ENCODE assay signal across 11 mouse cellular contexts in the genomic region with DNA sequence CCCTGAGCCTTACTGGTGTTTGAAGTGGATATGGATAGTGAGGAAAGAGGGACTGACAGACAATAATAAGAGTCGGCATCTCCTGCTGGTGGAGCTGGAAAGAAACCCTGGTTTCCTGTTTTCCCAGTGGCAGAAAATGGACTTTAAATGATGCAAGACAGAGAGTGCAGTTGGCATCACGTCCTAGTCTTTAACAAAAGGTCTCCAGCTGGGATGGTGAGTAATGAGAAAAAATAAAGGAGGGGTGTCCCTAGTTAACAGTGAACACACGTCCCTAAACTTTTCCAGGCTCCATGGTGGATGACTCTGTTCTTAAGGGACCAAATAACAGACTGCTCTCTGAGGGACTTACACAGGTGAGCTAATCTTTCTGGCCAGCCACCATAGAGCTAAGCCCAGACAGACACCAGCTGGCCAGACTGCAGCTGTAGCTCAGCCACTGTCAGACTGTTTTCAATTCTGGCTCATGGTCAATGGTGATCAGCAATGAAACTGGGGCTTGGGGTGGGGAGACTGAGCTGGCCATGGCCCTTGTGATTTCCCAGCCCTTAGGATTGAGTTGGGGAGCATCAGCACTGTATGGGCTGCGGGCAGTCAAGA. TPM values are rescaled to one million over a fixed set of nuclear protein-coding genes. Genes with fewer than 3 reads are reported as not detected.
DNase-seq lines count a peak whose midpoint lies in the region; ATAC-seq and TF ChIP-seq lines count a peak whose summit lies in the region.
"Had no signal": no experiment of that assay in that cellular context is flagged by ENCODE, and none has a peak within 500 bp of the region (broad histone marks: within the 10 kb centered on the region; RNA-seq: fewer than 3 reads in every experiment).

No protein-coding gene starts in this region.

- H3K9ac ChIP-seq in hindbrain, embryonic 11.5 days (ENCODE audit: low read depth, low read length) = no peak overlapping the region
- H3K9ac ChIP-seq in forebrain, postnatal 0 days = no peak overlapping the region
- H3K9ac ChIP-seq in neural tube, embryonic 12.5 days = no peak overlapping the region
- H3K9ac ChIP-seq: liver, embryonic 14.5 days had no signal

- peak; percentile 5 for DNase-seq in embryo, embryonic 10.5 days (ENCODE audit: low spot score)
- DNase-seq in embryo, embryonic 10 days (ENCODE audit: low spot score) = no peak
- peak; percentile 28 for DNase-seq in hindbrain, embryonic 11.5 days (ENCODE audit: low spot score)
- DNase-seq in hindbrain, embryonic 10.5 days (ENCODE audit: low spot score) = no peak
- DNase-seq in forebrain, postnatal 0 days = peak; percentile 21
- no peak for DNase-seq in cerebellum, adult 11 months
- no peak for DNase-seq in right cerebral cortex, adult 18-20 months

- H3K4me1 ChIP-seq in hindbrain, embryonic 11.5 days (replicated peaks; ENCODE audit: control insufficient read depth, insufficient read depth, low read length) = peaks cover 3% of the 10 kb centered on the region; the same call in 1 of the 2 replicates
- peaks cover 16% of the 10 kb centered on the region for H3K4me1 ChIP-seq in hindbrain, embryonic 10.5 days (replicated peaks)
- H3K4me1 ChIP-seq in forebrain, postnatal 0 days (ENCODE audit: insufficient read depth) = no peaks in the 10 kb centered on the region
- H3K4me1 ChIP-seq in neural tube, embryonic 12.5 days = peaks cover 14% of the 10 kb centered on the region

- no peak overlapping the region for H3K4me3 ChIP-seq in hindbrain, embryonic 11.5 days (ENCODE audit: low read depth, low read length)
- H3K4me3 ChIP-seq in hindbrain, embryonic 10.5 days = no peak overlapping the region; the same call in 1 of the 2 replicates
- no peak overlapping the region for H3K4me3 ChIP-seq in forebrain, postnatal 0 days (ENCODE audit: low read depth, low read length)
- no peak overlapping the region for H3K4me3 ChIP-seq in neural tube, embryonic 12.5 days

- peak; percentile 45 for ATAC-seq in hindbrain, embryonic 11.5 days (ENCODE audit: low FRiP score)
- ATAC-seq in forebrain, postnatal 0 days = peak; percentile 43
- ATAC-seq in neural tube, embryonic 12.5 days (ENCODE audit: low FRiP score, low read depth) = peak; percentile 49; the same call in 1 of the 2 replicates

- TF ChIP-seq CTCF in forebrain, postnatal 0 days (IDR thresholded peaks at IDR 0.05; ENCODE audit: low read depth) = no peak

- no peaks in the 10 kb centered on the region for H3K36me3 ChIP-seq in hindbrain, embryonic 11.5 days (ENCODE audit: control insufficient read depth, insufficient read depth, low read length)
- H3K36me3 ChIP-seq in hindbrain, embryonic 10.5 days = no peaks in the 10 kb centered on the region
- H3K36me3 ChIP-seq in forebrain, postnatal 0 days (ENCODE audit: insufficient read depth) = no peaks in the 10 kb centered on the region
- H3K36me3 ChIP-seq in neural tube, embryonic 12.5 days = no peaks in the 10 kb centered on the region
- H3K36me3 ChIP-seq: G1E had no signal

- WGBS in hindbrain, embryonic 11.5 days = 43% methylated on average over 4 of the region's 4 CpGs
- WGBS in hindbrain, embryonic 10.5 days = 52% methylated on average over 4 of the region's 4 CpGs
- WGBS in forebrain, postnatal 0 days = 29% methylated on average over 4 of the region's 4 CpGs
- WGBS in neural tube, embryonic 12.5 days = 28% methylated on average over 4 of the region's 4 CpGs

- H3K4me2 ChIP-seq in hindbrain, embryonic 11.5 days (replicated peaks; ENCODE audit: low read depth, low read length) = no peak overlapping the region
- H3K4me2 ChIP-seq in forebrain, postnatal 0 days (ENCODE audit: low read depth) = no peak overlapping the region
- peak overlapping the region; percentile 20; the same call in 1 of the 2 replicates for H3K4me2 ChIP-seq in neural tube, embryonic 12.5 days (replicated peaks)

- peaks cover 65% of the 10 kb centered on the region for H3K27me3 ChIP-seq in hindbrain, embryonic 11.5 days (ENCODE audit: control insufficient read depth, insufficient read depth, low read length)
- H3K27me3 ChIP-seq in hindbrain, embryonic 10.5 days (ENCODE audit: insufficient read depth, poor library complexity, severe bottlenecking) = peaks cover 96% of the 10 kb centered on the region
- H3K27me3 ChIP-seq in forebrain, postnatal 0 days (ENCODE audit: insufficient read depth, low read length) = no peaks in the 10 kb centered on the region
- peaks cover 83% of the 10 kb centered on the region for H3K27me3 ChIP-seq in neural tube, embryonic 12.5 days (replicated peaks)

- H3K9me3 ChIP-seq in hindbrain, embryonic 11.5 days (ENCODE audit: control insufficient read depth, low read length) = no peaks in the 10 kb centered on the region
- no peaks in the 10 kb centered on the region for H3K9me3 ChIP-seq in hindbrain, embryonic 10.5 days
- H3K9me3 ChIP-seq in forebrain, postnatal 0 days (ENCODE audit: low read length) = no peaks in the 10 kb centered on the region
- H3K9me3 ChIP-seq in neural tube, embryonic 12.5 days = no peaks in the 10 kb centered on the region
- H3K9me3 ChIP-seq: G1E had no signal

- no peak overlapping the region for H3K27ac ChIP-seq in hindbrain, embryonic 11.5 days (ENCODE audit: low read depth, low read length)
- no peak overlapping the region for H3K27ac ChIP-seq in hindbrain, embryonic 10.5 days
- peak overlapping the region; percentile 15; the same call in 1 of the 2 replicates for H3K27ac ChIP-seq in forebrain, postnatal 0 days (ENCODE audit: low read depth, low read length)
- H3K27ac ChIP-seq in neural tube, embryonic 12.5 days = no peak overlapping the region
- H3K27ac ChIP-seq: kidney, postnatal 0 days; liver, embryonic 14.5 days had no signal

RNA-seq across cellular contexts. Expression of a gene that starts 13.4 kb away (rescaled TPM):
- 0.70 TPM in 1 of 2 replicates, not detected in the other for polyA plus RNA-seq in hindbrain, embryonic 11.5 days (2014; fragmentation: Nextera tagmentation; extraction: Ambion mirVana)
- polyA plus RNA-seq in hindbrain, embryonic 10.5 days (2016; fragmentation: Nextera tagmentation; extraction: Ambion mirVana) = 0.44 TPM in 1 of 2 replicates, not detected in the other
- total RNA-seq in forebrain, postnatal 0 days (2014; rRNA removed) = 1.2 TPM in 1 of 2 replicates, not detected in the other
- polyA plus RNA-seq in forebrain, postnatal 0 days (2015; fragmentation: Nextera tagmentation; extraction: Ambion mirVana) = not detected in 2 replicates
- 0.67 and 3.0 TPM in 2 replicates for polyA plus RNA-seq in neural tube, embryonic 12.5 days (2016; fragmentation: Nextera tagmentation; extraction: Ambion mirVana)
- total RNA-seq: G1E had no signal
- polyA plus RNA-seq: G1E; kidney, postnatal 0 days had no signal

RNA-seq across cellular contexts. Expression of a gene that starts 45.7 kb away (rescaled TPM):
- polyA plus RNA-seq in hindbrain, embryonic 11.5 days (2014; fragmentation: Nextera tagmentation; extraction: Ambion mirVana) = 38.3 and 40.9 TPM in 2 replicates
- 32.1 and 35.2 TPM in 2 replicates for polyA plus RNA-seq in hindbrain, embryonic 10.5 days (2016; fragmentation: Nextera tagmentation; extraction: Ambion mirVana)
- total RNA-seq in forebrain, postnatal 0 days (2014; rRNA removed) = 55.9 and 58.9 TPM in 2 replicates
- polyA plus RNA-seq in forebrain, postnatal 0 days (2015; fragmentation: Nextera tagmentation; extraction: Ambion mirVana) = 25.0 and 28.3 TPM in 2 replicates
- 34.0 and 42.6 TPM in 2 replicates for polyA plus RNA-seq in neural tube, embryonic 12.5 days (2016; fragmentation: Nextera tagmentation; extraction: Ambion mirVana)

RNA-seq across cellular contexts. Expression of a gene that starts 46.9 kb away (rescaled TPM):
- 12.9 and 17.1 TPM in 2 replicates for polyA plus RNA-seq in hindbrain, embryonic 11.5 days (2014; fragmentation: Nextera tagmentation; extraction: Ambion mirVana)
- polyA plus RNA-seq in hindbrain, embryonic 10.5 days (2016; fragmentation: Nextera tagmentation; extraction: Ambion mirVana) = 15.7 and 17.4 TPM in 2 replicates
- 0.92 and 2.0 TPM in 2 replicates for total RNA-seq in forebrain, postnatal 0 days (2014; rRNA removed)
- 1.0 and 1.1 TPM in 2 replicates for polyA plus RNA-seq in forebrain, postnatal 0 days (2015; fragmentation: Nextera tagmentation; extraction: Ambion mirVana)
- 9.2 and 12.6 TPM in 2 replicates for polyA plus RNA-seq in neural tube, embryonic 12.5 days (2016; fragmentation: Nextera tagmentation; extraction: Ambion mirVana)

Comparison
In these comparisons a context has a peak if more than half of its experiments do, and no peak if none do; other contexts are left out.
1. DNase-seq: peak in embryo, embryonic 10.5 days (single experiment), hindbrain, embryonic 11.5 days (single experiment) and forebrain, postnatal 0 days (single experiment); none in embryo, embryonic 10 days (single experiment), hindbrain, embryonic 10.5 days (single experiment), cerebellum, adult 11 months (single experiment) and right cerebral cortex, adult 18-20 months (single experiment).
2. Peak in every context shown above with its lines, with median percentiles within 50 percentile points of each other: ATAC-seq.